Mouse (Mus musculus): ENCODE data around the gene Tekt2.
A peak's percentile ranks its signal among the peaks of the same experiment; 100 is the strongest.

The Tekt2 gene

DNA sequence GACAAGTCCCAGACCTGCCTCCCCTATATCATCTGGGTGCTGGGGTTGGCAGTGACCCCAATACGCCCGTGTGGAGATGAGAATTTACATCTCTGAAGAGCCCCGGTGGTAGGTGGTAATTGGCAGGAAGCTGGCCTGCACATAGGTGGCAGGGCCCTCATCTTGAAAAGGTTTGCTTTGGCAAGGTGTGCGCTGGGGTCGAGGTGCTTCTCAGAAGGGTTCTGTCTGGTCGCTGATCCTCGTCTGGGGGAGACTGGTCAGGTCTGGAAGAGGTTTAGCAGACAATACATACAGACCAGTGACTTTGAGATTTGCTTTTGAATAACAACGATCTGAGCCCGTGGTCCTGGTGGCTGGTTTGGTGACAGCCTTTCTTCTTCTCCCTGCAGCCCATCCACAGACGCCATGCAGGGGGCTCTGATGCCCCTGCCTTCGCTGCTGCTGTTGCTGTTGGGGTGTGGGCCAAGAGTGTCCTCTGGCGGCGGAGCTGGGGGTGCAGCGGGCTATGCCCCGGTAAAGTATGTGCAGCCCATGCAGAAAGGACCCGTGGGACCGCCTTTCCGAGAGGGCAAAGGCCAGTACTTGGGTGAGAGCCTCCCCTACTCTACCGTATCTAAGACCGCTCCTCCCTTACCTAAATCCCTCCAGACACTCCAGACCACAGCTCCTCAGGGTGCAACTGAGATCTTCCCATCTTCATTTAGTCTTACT is 16.1 kb downstream of the Tekt2 start:
- DNase-seq (ENCODE audit: low spot score) = no peak

DNA sequence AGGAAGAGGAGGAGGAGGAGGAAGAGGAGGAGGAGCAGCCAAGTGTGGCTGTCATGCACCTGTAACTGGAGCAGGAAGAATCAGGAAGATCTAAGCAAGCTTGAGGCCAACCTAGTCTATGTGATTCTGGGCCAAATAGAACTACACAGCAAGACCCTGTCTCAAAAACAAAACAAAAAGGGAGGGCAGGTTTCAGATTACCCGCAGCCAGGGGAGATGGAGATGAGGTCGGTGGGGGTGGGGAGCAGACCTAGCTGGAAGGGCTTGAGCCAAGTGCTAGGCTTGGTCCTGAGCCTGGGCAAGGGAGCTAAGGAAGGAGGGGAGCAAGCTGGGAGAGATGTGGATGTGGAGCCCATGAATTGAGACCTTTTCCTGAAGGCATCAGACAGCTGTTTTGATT is 18.7 kb downstream of the Tekt2 start:
- DNase-seq (ENCODE audit: low spot score) = no peak

DNA sequence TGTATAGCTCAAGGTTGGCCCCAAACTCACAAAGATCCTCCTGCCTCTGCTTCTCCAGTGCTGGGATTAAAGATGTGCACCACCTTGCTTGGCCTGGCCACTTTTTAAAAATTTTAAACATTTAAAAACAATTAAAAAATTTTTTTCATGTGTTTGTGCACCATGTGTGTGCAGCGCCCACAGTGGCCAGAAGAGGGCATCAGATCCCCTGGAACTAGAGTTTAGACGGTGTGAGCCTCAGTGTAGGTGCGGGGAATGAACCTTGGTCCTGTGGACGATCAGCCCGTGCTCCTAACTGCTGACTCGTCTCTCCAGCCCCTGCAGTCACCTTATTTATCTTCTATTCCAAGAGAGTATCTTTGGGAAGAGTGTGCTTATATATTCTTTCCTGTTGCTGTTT is 19.4 kb downstream of the Tekt2 start:
- DNase-seq (ENCODE audit: low spot score) = no peak

DNA sequence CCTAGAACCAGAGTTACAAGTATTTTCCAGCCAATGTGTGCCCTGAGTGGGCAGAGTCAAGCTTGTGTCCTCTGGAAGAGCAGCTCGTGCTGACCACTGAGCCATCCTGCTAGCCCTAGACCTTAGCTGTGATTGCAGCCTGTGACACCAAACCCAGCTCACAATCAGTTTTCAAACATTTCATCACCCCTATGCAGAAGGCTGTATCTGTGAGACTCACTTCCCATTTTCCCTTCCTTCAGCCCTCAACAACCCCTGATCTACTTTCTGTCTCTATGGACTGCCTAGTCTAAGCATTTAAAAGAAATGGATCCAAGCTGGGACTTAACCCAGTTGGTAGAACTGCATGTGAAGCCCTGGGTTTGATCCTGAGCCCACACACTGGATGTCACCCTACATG is 20.1 kb downstream of the Tekt2 start:
- DNase-seq (ENCODE audit: low spot score) = no peak

DNA sequence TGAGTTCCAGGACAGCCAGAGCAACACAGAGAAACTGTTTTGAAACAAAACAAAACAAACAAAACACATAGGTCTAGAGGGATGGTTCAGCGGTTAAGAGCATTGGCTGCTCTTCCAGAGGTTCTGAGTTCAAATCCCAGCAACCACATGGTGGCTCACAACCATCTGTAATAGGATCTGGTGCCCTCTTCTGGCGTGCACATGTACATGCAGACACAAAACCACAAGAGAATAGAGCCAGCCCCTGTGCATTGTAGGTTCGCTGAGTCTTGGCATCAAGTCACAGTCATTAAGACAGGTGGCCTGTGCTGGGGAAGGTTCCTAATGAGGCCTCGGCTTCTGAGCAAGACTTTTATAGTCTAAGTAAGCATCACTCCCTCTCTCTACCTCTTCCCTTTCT is 21.6 kb downstream of the Tekt2 start:
- DNase-seq (ENCODE audit: low spot score) = no peak

DNA sequence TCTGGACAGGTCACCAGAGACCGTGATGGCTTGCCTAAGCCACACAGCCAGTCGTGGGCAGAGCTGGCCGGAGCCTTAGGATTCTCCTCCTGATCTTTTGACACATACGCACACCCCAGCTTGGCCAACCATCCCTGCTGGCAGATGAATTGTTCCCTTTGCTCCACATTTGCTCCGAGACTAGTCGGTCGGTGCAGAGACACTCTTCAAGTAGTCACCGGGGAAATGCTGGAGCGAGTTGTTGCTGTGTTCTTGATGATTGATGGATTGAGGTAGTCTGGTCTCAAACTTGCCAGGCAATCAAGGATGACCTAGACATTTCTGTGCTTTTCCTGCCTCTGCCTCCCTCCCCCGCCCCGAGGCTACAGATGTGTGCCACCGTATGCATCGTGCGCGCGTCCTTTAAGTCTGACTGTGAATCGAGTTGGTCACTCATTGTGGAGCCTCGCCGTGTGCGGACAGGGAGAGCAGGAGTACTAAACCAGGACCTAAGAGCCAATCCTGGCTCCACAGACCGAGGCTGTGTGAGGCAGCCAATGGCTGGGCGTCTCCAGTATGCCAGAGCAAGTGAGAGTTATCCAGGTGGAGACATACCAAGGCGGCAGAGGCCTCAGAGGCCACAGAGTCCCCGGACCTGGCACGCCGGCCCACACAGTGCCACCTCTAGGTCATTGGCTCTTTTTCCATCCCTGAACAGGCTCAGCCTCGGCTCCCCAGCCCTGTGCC is 23.7 kb downstream of the Tekt2 start:
- DNase-seq (ENCODE audit: low spot score) = no peak

DNA sequence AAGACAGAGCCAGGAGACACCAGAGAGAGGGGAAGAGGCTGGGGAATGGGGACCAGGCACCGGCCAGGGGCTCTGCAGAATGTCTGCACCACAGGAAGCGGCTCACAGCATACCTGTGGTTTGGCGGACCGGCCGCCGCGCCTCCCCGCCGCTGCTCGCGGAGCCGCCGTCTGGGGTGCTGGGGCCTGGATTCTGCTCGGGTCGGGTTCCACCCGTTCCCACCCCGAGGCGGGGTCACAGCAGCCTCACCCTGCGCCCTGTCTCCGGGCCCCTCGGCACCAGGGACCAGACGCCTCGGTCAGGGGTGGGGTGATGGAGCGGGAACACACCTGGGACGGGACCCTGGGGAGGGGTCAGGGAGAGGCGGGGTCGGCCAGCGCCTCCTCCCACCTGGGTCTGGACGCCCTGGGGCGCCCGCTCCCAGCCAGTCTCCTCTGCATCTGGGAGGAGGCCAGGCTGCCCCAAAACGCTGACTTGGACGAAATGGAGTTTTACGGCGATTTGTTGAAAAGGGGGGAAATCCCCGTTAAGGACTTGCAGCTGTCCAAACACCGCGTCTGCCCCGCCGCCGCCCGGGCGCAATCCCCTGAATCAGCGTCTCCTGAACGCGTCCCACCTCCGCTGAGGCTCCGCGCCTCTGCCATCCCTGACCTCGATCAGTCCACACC is 24.4 kb downstream of the Tekt2 start:
- DNase-seq (ENCODE audit: low spot score) = no peak

DNA sequence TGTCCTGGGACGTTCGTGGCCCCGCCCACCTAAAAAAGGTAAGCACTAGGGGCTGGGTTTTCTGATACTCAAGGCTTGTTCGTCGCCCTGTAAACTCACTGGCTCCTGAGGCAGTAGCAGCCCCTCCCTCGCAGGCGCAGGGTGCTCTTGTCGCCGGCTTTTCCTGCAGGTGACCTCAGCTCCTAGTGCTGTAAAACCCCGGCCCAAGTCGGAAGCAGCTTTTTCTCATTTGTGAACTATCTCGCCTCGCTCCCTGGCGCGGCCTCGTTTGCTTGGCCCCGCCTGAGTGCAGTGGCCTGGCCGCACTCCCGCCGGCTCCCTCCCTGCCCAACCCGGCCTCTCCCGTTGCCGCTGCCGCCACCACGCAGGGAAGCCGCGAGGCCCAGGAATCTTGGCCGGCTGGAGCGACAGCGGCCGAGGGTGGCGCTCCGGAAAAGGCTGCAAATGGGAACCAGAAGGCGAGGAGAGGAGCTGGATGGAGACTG is 28.8 kb downstream of the Tekt2 start:
- DNase-seq (ENCODE audit: low spot score) = peak; percentile 63

DNA sequence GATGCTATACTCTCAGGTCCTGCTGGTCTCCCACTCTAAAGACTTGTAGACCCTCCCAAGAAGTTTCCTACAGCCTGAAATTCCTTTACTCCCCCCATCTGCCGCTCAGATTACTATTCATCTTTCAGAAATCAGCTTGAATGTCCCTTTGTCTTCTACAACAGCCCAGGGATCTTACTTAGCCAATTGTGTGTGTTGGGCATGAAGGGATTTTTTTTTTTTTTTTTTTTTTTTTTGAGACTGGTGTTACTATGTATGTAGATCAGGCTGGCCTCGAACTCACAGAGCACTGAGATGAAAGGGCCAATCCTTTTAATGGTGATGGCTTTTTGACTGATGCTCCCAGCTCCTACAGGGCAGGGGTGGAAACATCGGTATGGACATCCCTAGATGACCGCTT is 29.6 kb downstream of the Tekt2 start:
- DNase-seq (ENCODE audit: low spot score) = no peak

DNA sequence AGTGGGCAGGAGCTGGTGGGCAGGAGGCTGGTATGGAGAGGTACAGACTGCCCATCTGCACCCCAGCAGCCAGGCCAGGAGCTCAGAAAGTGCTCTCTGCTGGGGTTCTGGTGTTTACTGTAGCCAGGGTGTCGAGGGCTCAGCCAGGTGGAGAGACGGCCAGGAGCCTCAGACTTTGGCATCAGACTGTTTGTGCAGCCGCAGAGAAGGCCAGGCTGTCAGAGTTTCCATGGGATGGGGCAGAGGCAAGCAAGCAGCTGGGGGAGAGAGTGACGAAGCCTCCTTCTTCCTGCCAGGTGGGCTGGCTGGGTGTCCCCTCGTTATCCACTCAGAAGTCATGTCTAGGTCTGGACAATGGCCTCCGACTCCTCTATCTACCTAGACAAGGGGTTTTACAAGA is 30.3 kb downstream of the Tekt2 start:
- no peak for DNase-seq (ENCODE audit: low spot score)

DNA sequence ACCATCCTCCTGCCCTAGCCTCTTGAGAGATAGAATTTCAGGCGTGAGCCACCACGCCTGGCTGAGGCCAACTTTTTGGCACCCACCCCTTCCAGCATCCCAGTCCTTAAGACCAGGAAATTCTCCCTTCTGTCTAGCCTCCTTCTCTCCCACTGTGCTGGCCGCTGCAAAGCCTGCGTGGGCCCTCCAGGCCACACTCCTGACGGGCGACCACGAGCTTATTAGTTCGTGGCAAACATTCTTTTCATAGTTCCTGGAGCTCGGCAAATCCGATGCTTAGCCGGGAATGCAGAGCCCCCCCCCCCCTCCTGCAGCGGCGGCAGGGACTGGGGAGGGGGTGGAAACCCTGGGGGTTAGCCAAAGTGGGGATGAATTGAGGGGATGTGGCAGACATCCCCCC is 34.3 kb downstream of the Tekt2 start:
- DNase-seq (ENCODE audit: low spot score) = no peak

DNA sequence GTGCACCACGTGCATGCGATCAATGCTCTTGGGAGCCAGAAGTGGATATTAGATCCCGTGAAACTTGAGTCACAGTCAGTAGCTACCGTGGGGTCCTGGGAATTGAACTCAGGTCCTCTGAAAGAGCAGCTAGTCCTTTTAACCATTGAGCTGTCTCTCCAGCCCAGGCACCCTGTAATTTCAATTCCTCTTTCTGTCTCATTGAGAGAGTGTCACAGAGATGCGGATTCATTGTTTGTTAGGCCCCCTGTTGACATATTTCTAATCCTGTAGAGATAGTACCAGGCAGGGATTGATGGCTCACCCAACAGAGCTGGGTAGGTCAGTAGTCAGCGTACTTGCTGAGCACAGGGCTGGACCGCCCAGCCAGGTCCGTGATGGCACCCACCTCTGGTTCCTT is 35.2 kb downstream of the Tekt2 start:
- DNase-seq (ENCODE audit: low spot score) = no peak

DNA sequence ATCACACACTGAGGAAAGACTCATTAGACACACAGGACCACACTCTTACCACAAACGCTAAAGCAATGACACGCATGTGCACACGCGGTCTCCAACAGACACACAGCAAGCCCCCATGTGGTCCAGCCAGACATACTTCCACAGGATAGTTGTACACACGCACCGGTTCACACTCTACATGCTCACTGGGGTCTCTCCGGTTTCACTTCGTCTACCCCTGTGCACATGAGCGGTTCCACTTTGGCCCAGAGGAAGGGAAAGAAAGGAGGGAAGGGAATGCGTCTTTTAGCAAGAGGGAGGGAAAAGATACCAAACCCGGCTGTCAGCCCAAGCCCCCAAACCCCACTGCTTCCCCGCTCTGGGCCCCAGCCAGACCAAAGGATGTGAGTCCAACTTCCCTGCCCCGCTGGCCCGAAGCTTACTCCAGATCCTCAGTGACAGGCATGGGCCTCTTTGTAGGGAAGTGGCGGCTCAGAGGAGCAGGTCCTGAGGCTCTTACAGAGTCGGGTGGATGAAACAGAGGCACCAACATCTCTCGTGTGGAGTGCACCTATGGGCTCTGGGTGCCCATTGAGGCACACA is 37.3 kb downstream of the Tekt2 start:
- no peak for DNase-seq (ENCODE audit: low spot score)

DNA sequence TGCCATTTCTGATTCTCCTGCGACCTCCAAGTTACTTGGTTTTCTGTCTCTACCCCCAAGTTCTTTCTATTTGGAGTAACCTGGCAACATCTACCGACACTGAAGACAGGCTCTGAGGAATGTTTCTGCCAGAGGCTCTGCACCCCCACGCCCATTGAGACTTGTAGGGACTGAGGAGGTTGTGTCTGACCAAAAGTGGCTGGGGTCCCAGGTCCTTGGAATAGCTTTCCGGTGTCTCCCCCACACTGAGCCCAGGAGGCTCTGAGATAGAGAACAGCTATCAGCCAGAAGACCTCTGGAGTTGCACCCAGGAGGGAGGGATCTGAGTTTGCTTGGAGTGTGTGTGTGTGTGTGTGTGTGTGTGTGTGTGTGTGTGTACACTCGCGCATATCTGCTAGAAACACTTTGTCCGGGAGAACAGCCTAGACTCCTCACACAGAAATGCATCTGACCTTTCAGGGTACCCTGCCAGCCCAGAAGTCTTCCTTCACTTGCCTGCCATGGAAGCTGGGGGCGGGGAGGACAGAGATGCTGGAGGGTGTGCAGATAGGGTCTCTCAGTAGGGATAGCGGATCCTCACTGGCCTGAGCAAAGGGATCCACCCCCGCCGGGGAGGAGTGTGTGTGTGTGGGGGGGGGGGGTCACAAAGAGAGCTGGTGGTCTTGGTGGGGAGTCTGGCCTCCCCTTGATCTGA is 38.0 kb downstream of the Tekt2 start:
- no peak for DNase-seq (ENCODE audit: low spot score)

DNA sequence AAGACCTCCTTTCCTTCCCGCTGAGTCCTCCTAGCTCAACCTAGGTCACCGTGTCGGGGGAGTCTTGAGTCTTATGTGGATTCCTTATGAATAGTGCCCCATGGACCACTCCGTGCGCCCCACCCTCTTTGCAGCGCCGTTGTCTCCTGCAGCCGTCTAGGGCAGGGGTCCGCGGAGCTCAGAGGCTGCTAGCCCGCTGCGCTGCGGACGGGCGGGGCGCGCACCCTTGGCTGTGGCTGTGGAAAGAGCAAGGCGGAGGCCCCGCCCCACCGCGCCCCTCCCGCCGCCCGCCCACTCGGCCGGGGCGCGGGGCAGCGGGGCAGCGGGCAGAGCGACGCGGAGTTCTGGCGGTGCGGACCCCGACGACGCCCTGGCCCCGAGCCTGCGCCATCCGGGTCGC is 39.0 kb downstream of the Tekt2 start, which contains the start of gene Col8a2:
TSS of gene Col8a2 (plus strand) at position 302 of the 400 bp plus-strand sequence.
- no peak for DNase-seq (ENCODE audit: low spot score)

DNA sequence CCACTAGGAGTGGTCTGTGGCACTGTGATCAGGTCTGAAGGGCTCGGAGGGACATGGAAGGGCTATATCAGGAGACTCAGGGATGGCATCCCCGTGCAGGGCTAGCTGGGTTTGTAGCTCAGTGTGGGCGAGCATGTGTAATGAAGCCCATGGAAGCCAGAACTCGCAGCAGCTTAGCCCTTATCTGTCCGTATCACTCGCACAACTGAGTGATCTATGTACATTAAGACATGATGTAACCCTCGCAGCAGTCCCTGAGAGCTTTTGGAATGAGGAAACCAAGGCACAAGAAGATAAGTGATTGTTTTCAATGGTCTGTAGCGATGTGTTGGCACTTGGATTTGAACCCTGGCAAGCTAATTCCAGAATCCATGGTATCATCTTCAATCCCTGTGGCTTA is 41.9 kb downstream of the Tekt2 start:
- no peak for DNase-seq (ENCODE audit: low spot score)

DNA sequence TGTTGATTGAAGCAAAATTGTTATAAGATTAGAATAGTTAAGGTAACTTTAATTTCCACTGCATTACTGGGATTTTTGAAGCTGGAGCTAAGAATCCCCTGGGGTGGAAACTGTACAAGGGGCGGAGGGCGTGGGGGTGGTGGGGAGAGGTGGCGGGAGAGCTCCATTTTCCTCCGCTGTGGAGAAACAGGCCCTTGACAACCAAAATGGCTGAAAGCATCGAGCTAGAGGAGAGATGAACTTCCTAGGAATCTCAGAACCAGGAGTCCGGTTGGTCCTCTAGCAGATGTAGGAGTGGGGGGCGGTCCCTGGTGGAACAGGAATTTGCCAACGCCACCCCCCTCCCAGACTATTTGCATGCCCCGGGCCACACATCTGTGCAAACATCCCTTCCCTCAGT is 43.8 kb downstream of the Tekt2 start:
- DNase-seq (ENCODE audit: low spot score) = no peak

DNA sequence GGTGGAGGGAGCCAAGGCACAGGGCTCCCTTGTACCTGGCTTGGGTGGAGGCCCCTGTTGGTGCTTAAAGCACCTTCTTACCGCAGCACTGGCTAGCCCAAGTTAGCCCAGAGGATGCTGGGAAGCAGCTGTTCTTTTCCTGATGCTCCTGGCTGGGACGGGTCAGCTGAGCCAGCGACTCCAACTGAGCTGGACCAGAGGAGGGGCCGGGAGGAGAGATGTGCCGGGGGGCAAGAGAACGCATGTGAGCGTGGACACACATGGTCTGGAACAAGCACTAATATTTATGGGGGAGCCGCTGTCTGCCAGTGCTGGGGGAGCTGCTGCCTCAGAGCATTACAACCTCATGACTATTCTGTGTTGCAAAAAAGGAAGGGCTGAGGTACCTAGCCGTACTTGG is 46.5 kb downstream of the Tekt2 start:
- DNase-seq (ENCODE audit: low spot score) = no peak

DNA sequence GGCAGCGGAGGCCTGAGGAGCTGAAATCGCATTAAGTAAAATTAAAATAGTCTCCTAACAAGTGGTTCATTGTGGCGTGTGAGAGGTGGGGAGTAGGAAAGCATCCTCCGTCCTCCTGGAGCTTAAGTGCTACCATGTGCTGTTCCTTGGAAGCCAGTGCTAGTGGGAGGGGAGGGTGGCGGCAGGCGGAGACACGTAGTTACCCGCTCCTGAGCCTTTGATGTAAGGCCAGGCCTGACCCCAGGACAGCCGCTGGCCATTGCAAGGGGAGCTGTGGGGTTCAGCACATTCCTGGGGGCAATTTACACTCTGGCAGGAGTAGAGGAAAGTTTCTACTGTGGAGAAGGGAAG is 46.9 kb downstream of the Tekt2 start:
- DNase-seq (ENCODE audit: low spot score) = no peak

DNA sequence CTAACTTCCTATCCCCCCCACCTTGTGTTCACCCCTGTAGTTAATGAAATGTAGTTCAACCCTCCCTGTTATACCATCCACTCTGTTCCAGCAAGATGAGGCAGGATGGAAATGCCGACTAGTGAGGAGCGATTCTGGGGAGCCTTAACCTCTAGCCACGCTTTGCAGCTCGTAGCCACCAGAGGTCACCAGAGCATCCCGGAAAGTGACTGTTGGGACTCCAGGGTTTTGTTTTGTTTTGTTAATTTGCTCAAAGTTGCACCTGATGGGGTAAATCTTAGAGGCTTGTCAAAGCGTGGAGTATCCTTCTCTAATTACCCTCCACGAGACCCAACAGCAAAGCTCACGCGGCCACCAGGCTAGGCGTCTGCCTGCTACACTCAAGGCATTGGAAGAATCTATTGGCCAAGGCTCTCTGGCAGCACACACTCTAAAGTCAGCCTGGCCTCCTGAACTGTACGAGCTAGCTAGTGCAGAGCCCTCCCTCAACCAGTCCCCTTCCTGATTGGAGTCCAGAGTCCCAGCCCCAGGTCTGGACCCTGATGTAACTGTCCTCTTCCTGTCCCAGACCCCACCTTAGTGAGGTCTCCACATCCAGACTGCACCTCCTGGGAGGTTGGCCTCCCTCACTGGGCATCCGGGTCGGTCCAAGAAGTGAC is 47.5 kb downstream of the Tekt2 start:
- peak; percentile 48 for DNase-seq (ENCODE audit: low spot score)

DNA sequence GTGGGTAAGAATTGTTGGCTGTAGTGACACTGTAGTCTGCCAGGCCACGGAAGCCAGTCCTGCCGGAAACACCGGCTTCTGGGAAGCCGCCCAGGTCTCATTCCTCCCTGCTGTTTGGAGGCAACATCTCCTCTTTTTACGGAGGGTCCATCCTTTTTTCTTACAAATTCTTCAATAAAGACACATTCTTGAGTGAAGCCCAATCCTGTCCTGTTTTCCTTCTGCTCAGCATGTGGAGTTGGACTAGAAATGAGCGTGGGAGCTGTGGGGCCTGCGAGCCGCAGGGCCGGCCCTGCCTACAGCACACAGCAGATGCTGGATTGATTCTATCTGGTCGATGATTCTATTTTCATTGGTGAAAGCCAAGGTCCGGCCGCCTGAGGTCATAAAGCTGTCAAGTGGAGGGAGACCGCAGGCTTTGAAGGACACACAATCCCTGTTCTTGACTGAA is 49.8 kb downstream of the Tekt2 start:
- no peak for DNase-seq (ENCODE audit: low spot score)

DNA sequence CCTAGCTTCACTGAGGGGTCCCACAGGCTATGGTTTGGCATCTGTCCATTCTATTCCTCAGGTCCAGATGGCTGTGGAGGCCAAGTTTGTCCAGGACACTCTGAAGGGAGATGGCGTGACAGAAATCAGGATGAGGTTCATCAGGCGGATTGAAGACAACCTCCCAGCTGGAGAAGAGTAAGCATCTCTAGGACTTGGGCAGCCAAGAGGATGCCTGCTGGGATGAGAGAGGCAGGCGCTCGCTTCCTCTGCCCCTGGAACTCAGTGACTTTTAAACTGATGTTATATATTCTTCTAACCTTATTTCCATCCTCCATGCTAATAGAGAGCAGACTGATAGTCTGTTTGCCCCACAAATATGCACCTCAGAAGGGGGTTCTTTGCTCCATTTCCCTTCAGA is 50.4 kb downstream of the Tekt2 start:
- no peak for DNase-seq (ENCODE audit: low spot score)
